Mouse (Mus musculus): Measurements from ENCODE around the gene Clca2.

DNA sequence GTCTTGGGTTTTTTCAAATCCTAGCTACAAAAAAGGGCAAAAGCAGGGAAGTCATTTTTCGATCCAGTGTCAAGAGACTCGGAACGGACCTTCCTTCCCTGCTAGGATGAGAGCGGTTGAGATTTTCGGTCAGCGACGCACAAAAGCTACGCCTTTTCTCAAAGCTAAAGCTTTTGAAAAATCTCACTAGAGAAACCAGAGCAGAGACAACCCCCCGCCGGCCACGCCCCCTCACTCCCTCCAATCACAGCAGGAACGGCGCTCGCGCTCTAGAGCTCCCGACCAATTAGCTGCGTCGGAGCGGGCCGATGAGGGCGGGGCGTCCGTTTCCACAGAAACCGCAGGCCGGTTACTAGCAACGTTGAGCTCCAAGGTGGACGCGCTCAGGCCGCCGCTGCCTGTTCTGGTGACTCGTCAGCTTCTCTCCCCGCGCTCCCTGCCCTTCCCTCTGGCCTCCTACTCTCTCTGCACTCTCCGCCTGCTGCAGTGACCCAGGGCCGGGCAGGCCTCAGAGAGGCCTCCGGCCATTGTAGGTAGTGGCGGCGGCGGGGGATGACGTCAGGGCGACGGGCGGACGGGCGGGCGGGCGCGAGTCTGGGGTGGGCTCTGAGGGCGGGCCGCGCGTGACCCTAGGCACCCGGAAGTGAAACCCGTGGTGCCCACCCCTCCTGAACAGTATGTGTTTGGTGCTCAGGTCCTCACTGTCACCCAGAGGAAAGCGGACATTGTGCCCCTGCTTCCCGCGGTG, 19.2 kb upstream of the Clca2 start, which contains the start of gene Odf2l:
- TF ChIP-seq CTCF (IDR thresholded peaks at IDR 0.05; ENCODE audit: low read depth, low read length) (no peak), POLR2A (IDR thresholded peaks at IDR 0.05; ENCODE audit: borderline replicate concordance, low read depth, low read length) (no peak)

All from bone marrow macrophage, adult 2 months (primary cell).